Mouse (Mus musculus) hematopoietic stem cell, adult 5-6 weeks (primary cell): ENCODE measurements around the gene Ifi27l2a. TPM values are rescaled to one million over a fixed set of nuclear protein-coding genes. Genes with fewer than 3 reads are reported as not detected.

Experiments used
- ATAC-seq, 2 experiments: fragments of 125-278 bp in 1 of 2; replicated peaks in 1 of 2; 2 replicates each; pipeline ENCODE4 v1.8.0; 2016 to 2017; ENCODE audit warnings: inconsistent platforms in 2 of 2, mild to moderate bottlenecking in 2 of 2, moderate number of reproducible peaks in 2 of 2, low read depth in 1 of 2, moderate TSS enrichment in 1 of 2; ENCODE audit not compliant: low FRiP score in 2 of 2, poor library complexity in 2 of 2, severe bottlenecking in 2 of 2, insufficient read depth in 1 of 2, low TSS enrichment in 1 of 2
- total RNA-seq: library from RNA; stranded (forward); fragments of 172-1452, 232-1000 nt; gene quantifications from 2 replicates; pipeline ENCODE4 v1.2.3, GENCODE M21; 2017

Gene Ifi27l2a
- total RNA-seq, 1 experiment from 2014 or later: 25.4 TPM

DNA sequence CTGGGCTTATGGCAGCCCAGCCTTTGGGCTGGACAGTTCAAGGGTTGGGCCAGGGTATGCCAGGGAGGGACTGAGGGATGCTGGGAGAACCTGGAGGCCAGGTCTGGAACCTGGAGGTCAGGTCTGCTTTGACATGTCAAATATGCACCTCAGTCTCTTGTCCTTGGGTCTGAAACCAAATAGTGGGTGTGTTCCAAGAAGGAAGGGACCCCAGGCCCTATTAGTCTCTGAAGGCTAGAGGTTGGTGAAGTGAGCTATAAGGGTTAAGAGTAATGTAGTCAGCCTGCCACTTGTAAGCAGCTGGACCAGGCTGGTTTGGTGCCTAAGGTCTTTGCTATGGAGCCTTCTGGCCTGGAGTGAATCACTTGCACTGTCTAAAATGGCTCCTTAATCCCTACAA is 8.6 kb downstream of the Ifi27l2a start:
- ATAC-seq: no peak

DNA sequence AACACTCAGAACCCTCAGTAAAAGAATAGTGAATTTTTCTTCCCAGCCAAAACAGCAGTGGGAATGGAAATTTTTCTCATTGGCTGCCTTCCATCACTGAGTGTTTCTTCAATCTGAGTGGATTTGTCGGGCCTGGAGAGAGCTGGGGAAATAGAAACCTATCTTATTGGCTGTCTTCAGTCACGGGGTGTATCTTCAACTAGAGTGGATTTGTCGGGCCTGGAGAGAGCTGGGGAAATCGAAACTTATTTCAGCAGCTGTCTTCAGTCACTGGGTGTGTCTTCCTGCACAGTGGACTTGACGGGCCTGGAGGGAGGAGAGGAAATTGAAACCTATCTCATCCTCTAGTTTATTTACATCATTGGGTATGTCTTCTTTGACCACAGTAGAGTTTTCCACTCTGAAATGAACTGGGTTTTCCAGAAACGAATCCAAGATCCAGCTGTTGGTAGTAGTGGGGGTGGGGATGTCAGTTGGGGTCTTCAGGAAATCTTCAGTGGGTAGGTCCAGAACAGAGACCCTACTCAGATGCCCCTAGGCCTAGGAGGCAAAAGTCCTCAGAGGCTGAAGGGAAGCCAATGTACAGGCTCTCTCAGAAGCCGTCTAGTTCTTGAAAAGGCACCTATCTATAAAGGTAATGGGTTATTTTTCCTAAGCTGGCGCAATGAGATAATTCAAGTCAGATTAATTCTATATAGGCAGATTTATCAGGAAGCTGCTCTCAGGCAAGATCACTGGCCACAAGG is 9.3 kb downstream of the Ifi27l2a start, which contains the start of gene Ifi27:
TSS of gene Ifi27 (plus strand) at position 226 of the 746 bp plus-strand sequence.
- peak; percentile 92 to 95 for ATAC-seq

DNA sequence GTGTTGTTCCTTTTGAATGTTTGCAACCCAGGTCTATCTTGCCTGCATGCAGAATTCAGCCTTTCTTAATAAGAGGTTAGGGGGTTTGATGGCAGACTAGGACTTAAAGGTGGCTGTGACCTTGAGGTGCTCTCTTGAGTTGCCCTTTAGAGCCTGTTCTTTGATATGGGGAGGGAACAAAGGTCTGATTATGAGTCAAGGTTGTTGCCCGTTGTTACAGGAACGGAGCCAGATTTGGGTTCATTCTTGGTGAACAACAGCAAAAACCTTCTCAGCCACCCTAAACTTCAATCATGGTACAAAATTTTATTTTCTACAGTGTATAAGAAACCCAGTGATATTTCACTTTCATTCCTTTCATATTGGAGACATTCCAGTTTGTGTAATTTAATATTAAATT is 10.1 kb downstream of the Ifi27l2a start:
- no peak for ATAC-seq

DNA sequence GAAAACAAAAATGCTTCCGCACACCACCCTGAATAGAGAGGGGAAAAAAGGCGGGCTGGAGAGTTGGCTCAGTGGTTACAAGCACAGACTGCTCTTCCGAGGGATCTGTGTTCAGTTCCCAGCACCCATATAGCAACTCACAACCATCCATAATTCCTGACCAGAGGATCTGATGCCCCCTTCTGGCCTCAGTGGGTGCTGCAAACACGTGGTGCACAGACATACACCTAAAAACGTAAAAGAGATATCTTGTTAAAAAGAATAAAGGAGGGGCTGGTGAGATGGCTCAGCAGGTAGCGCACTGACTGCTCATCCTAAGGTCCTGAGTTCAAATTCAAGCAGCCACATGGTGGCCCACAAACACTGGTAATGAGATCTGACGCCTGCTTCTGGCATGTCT is 16.8 kb downstream of the Ifi27l2a start:
- ATAC-seq: no peak

DNA sequence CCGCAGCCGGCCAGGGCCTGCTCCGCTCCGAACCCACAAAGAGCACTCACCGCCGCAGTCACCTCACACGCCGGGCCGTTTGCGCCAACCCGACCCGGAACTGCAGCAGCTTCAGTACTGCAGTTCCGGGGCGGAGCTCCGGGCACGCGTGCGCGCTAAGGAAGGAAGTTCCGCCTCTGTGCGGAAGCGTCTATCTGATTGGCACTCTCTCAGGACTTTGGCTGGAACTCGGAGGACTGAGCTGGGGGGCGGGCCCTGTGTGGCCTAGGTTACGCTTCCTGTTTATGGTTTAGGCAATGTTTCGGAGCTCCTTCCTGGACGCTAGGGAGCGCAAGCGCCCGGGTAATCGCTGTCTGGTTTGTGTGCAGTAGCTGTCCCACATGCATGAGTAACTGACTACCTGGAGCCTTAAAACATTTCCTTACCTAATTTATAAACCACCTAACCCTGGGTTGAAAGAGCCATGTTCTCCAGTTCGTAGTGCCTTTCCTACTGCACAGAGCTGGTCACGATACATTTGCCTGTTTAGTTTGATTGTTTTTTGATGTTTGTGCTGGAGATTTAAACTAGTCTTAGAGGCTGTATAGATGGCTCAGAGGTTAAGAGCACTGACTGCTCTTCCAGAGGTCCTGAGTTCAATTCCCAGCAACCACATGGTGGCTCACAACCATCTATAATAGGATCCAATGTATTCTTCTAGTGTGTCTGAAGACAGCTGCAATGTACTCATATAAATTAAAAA is 17.6 kb downstream of the Ifi27l2a start, which contains the start of gene Ddx24:
TSS of gene Ddx24 (minus strand) at position 102 of the 742 bp plus-strand sequence.
- ATAC-seq: peak; percentile 100

DNA sequence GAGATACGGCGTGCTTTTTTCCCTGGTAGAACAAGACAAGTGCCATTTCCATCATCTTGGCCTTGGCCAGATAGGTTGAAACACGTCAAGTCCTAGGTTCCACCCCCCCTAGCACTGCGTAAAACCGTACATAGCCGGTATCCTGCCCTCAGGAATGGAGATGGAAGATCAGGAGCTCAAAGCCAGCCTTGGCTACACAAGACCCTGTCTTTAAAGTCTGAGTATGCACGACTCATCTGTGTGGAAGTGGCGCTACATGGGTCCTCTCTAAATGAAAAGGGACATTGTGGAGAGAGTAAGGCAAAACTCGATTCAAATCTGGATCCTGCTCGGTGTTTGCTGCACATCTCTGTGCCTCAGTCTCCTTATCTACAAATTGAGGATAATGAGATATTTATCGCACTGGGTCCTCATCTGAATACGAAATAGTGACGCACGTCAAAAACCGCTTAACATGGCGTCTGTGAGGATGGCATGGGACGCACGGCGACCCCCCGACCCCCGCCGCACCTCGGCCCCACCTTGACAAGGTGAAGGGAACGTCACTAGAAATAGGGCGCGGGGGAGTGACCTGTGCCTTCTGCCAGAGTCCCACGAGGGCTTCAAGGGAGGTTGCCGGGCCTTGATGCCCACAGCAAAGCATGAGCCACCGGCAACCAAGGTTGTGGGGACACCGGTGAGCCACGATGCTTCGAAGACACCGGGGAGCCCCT is 18.3 kb downstream of the Ifi27l2a start:
- peak in 1 of 2 experiments; percentile 18; a peak in 2 of 4 replicates for ATAC-seq

DNA sequence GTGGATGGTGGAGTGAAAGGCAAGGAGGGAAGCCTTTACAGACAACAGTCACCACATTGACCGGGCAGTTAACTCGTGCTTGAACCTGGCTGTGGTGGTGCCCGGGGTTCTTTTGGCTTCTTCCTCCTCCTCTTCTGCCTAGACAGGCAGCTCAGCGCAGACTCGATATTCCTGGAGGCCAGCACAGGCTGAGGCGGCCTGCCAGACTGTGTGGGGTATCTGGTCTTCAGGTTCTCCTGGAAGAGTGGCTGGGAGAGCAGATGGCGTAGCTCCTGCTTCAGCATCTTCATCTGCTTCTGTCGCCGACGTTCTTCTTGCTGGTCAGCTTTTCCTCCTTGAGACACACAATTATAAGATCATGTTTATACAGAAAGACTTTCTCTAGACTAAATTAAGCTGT is 35.3 kb downstream of the Ifi27l2a start:
- no peak for ATAC-seq

DNA sequence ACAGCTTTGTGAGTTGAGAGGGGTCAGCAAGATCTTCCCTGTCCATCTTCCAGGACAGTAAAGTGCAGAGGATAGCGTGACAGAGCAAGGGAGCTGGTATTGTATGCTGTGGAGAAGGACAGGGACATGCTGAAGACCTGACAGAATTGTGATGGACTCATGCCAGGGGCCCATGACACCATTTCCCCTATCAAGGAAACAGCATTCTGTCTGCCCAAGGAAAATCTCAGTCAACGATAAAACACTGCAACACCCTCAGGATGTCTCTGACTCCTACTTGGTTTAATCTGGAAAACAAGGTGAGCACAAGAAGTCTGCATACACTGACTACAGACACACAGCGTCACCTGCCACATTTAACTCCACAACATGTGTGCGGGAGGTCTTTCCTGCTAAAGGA is 35.8 kb downstream of the Ifi27l2a start, which contains the start of gene 9330161L09Rik:
TSS of gene 9330161L09Rik (minus strand) at position 101 of the 400 bp plus-strand sequence.
- no peak for ATAC-seq

DNA sequence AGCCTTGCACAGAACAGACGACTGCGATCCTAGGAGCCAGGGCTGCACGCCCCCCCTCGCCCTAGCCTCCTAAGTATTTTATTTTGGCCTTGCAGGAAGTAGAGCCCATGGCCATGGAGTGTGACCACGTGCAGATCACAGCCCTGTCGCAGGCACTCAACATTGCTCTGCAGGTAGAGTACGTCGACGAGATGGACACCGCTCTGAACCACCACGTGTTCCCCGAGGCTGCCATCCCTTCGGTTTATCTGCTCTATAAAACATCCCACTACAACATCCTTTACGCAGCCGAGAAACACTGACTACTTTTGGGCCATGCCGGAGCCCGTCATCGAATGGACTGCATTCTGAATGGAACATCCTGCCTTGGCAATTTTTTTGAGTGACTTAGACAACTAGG is 39.3 kb downstream of the Ifi27l2a start:
- no peak for ATAC-seq

DNA sequence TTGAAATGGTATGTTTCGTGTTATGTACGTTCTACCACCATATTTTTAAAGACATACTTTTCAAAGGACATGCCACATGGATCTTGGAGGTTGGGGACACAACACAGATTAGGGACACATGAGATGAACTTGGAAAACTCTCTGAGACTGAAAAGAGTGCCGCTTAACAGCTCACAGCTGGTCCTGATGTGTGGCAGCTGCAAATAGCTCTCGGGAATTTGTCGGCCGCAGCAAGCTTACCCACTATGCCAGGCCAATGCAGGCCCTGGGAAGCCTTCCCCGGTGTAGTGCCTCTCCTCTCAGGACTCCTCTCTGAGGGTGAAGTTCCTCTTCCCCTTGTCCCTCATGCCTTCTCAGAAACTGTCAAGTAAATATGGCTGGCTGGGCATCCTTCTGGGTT is 46.7 kb downstream of the Ifi27l2a start:
- ATAC-seq: no peak

DNA sequence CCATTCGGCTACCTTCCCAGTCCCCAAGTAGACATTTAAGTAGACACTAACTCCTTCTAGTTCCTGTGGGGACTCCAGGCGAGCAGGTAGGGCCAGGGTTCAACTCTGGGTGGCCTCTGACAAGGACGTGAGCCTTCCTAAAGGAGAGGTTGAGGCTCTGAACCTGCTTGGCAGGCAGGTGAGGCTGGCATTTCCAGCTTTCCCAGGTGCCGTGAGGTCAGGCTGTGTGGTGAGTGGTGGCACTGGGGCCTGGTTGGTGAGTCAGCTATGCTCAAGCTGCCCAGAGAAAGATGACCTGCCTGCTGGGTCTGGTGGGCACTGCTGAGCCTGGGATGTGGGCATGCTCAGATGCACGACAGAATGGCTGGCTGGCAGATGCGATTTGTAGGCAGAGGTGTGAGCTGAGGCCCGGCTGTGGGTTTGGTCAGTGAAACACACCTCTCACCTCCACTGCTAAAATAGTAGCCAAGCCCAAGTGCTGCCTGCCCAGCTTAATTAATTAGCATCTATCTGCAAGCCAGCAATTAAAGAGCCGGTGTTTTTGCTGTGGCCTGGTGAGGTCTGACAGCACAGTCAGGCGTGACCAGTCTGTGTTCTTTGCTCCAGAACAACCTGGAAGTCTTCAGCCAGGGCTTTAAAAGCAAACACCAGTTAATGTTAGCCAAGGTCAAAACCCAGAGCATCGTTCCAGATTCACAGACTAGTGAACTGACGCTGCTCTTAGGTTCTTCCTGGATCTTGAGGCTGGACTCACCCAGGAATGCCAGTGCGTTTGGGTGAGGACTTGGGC is 47.8 kb downstream of the Ifi27l2a start:
- no peak for ATAC-seq

DNA sequence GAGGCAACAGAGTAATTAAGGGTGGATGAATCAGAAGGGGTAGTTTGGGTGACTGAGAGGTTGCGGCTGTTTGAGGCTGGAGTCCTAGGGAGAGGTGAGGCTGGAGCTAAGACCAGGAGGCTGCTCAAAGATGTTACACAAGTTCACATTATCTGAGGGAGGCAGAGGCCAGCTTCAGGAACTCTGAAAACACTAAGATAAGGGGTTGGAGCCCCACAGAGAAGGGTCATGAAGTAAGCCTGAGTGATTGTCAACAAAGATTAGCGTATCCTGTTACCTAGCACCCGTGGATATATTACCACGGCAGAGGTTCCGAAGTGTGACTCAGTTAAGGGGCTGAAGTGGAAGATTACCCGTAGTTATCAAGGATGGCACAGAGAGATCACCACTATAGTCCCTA is 50.0 kb downstream of the Ifi27l2a start:
- peak; percentile 54 to 58 for ATAC-seq

Other genes with a start within 250 kb of the Ifi27l2a start
- not detected in 2 replicates for gene Prima1, start 201.5 kb downstream of the Ifi27l2a start, total RNA-seq
- gene Fam181a, start 132.7 kb downstream of the Ifi27l2a start, total RNA-seq: not detected in 2 replicates
- 3.3 TPM in 1 of 2 replicates, not detected in the other for gene Asb2, start 87.7 kb downstream of the Ifi27l2a start, total RNA-seq
- 3.4 and 5.2 TPM in 2 replicates for gene Otub2, start 55.0 kb downstream of the Ifi27l2a start, total RNA-seq
- 1.2 and 4.7 TPM in 2 replicates for gene 9330161L09Rik, start 35.9 kb downstream of the Ifi27l2a start, total RNA-seq
- 129 and 149 TPM in 2 replicates for gene Ddx24, start 17.9 kb downstream of the Ifi27l2a start, total RNA-seq
- 137 and 147 TPM in 2 replicates for gene Ifi27, start 9.5 kb downstream of the Ifi27l2a start, total RNA-seq
- gene Ifi27l2b, start 13.5 kb upstream of the Ifi27l2a start, total RNA-seq: not detected in 2 replicates
- 0.13 and 0.45 TPM in 2 replicates for gene Ppp4r4, start 88.6 kb upstream of the Ifi27l2a start, total RNA-seq
- gene Serpina10, start 187.8 kb upstream of the Ifi27l2a start, total RNA-seq: not detected in 2 replicates
- not detected in 2 replicates for gene Serpina6, start 213.5 kb upstream of the Ifi27l2a start, total RNA-seq
- not detected in 2 replicates for gene Serpina16, start 232.5 kb upstream of the Ifi27l2a start, total RNA-seq